19 mouse cellular contexts compared by ENCODE assay signal in the genomic region with DNA sequence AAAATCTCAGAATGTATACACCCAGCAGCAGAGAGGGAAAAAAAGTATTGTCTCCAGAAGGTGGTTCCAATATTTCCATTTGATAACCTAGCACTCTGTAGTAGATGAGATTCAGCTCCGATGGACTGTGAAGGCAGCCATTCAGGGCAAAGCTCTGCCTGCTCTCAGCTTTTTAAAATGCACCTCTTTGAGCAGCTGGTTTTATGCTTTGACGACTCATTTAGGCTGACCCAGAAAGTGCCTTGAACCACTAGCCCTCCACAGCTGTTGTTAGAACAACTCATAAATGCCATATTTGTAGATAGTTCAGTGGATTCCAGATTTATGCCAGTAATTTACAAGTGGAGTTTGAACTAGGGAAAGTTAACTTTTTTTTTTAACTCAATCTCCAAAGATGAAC. TPM values are rescaled to one million over a fixed set of nuclear protein-coding genes. Genes with fewer than 3 reads are reported as not detected.
DNase-seq lines count a peak whose midpoint lies in the region; ATAC-seq and TF ChIP-seq lines count a peak whose summit lies in the region.
"Had no signal": no experiment of that assay in that cellular context is flagged by ENCODE, and none has a peak within 500 bp of the region (broad histone marks: within the 10 kb centered on the region; RNA-seq: fewer than 3 reads in every experiment).

No protein-coding gene starts in this region.

- WGBS in embryonic facial prominence, embryonic 14.5 days, result 57% methylated on average over 2 of the region's 2 CpGs
- 68% methylated on average over 2 of the region's 2 CpGs for WGBS in embryonic facial prominence, embryonic 10.5 days
- 62% methylated on average over 2 of the region's 2 CpGs for WGBS in lung, postnatal 0 days

- ATAC-seq in embryonic facial prominence, embryonic 14.5 days (ENCODE audit: low read depth), result no peak
- ATAC-seq in lung, postnatal 0 days, result peak; percentile 43; the same call in 1 of the 2 replicates
- ATAC-seq: forebrain, embryonic 14.5 days had no signal

- no peak overlapping the region for H3K9ac ChIP-seq in embryonic facial prominence, embryonic 14.5 days (ENCODE audit: low read depth, low read length)
- no peak overlapping the region for H3K9ac ChIP-seq in lung, postnatal 0 days (replicated peaks; ENCODE audit: low read depth)
- H3K9ac ChIP-seq: heart, embryonic 12.5 days; hindbrain, embryonic 14.5 days had no signal

- no peaks in the 10 kb centered on the region for H3K36me3 ChIP-seq in embryonic facial prominence, embryonic 14.5 days (ENCODE audit: control insufficient read depth, insufficient read depth, low read length)
- H3K36me3 ChIP-seq in embryonic facial prominence, embryonic 10.5 days (replicated peaks), result no peaks in the 10 kb centered on the region
- H3K36me3 ChIP-seq in lung, postnatal 0 days (ENCODE audit: insufficient read depth, low read length), result no peaks in the 10 kb centered on the region
- H3K36me3 ChIP-seq: forebrain, embryonic 10.5 days; heart, embryonic 12.5 days; hindbrain, embryonic 10.5 days had no signal

- H3K4me2 ChIP-seq in embryonic facial prominence, embryonic 14.5 days (ENCODE audit: low read depth, low read length), result 0 out of 2 replicates have a peak overlapping the region, but pooled peaks have one; percentile 36
- no peak overlapping the region for H3K4me2 ChIP-seq in lung, postnatal 0 days (replicated peaks; ENCODE audit: low read depth, low read length)
- H3K4me2 ChIP-seq: heart, embryonic 12.5 days; hindbrain, embryonic 14.5 days had no signal

- no peak for DNase-seq in embryonic facial prominence, embryonic 14.5 days (ENCODE audit: low spot score)
- DNase-seq in embryonic facial prominence, embryonic 10.5 days (ENCODE audit: low spot score), result no peak
- DNase-seq in lung, postnatal 0 days (ENCODE audit: low spot score), result peak; percentile 43
- DNase-seq in lung, postnatal 4 days, result no peak
- DNase-seq in Muller cell, postnatal 12 days (ENCODE audit: inconsistent ontology term), result peak; percentile 67
- peak; percentile 25 for DNase-seq in lung, postnatal 25 days (ENCODE audit: low spot score)
- DNase-seq in ovary, adult 18-20 months (ENCODE audit: low spot score), result no peak
- DNase-seq in frontal cortex, postnatal 10 days (ENCODE audit: low spot score in 2 of 2), result no peak
- DNase-seq: adrenal gland, adult 8-10 months; adrenal gland, postnatal 36 days; cerebellum, adult 2 months; cerebellum, postnatal 10 days; gastrocnemius, postnatal 14 days had no signal

- 0 out of 2 replicates have a peak, but pooled peaks cover 3% of the 10 kb centered on the region for H3K4me1 ChIP-seq in embryonic facial prominence, embryonic 14.5 days (ENCODE audit: control insufficient read depth, insufficient read depth, low read length)
- H3K4me1 ChIP-seq in embryonic facial prominence, embryonic 10.5 days, result no peaks in the 10 kb centered on the region; the same call in 1 of the 2 replicates
- H3K4me1 ChIP-seq in lung, postnatal 0 days (ENCODE audit: insufficient read depth, low read depth, low read length), result no peaks in the 10 kb centered on the region

- TF ChIP-seq EP300 in lung, postnatal 0 days (IDR thresholded peaks at IDR 0.05), result peak; percentile 37; the same call in 1 of the 2 replicates

- H3K4me3 ChIP-seq in embryonic facial prominence, embryonic 14.5 days (ENCODE audit: low read depth, low read length), result no peak overlapping the region
- H3K4me3 ChIP-seq in embryonic facial prominence, embryonic 10.5 days, result no peak overlapping the region
- H3K4me3 ChIP-seq in lung, postnatal 0 days (ENCODE audit: low read depth, low read length), result no peak overlapping the region
- H3K4me3 ChIP-seq: forebrain, embryonic 10.5 days; heart, embryonic 12.5 days; hindbrain, embryonic 10.5 days had no signal

- H3K27me3 ChIP-seq in embryonic facial prominence, embryonic 14.5 days (replicated peaks; ENCODE audit: control insufficient read depth, insufficient read depth, low read length), result no peaks in the 10 kb centered on the region
- peaks cover 14% of the 10 kb centered on the region for H3K27me3 ChIP-seq in embryonic facial prominence, embryonic 10.5 days (replicated peaks; ENCODE audit: low read depth, poor library complexity, severe bottlenecking)
- H3K27me3 ChIP-seq in lung, postnatal 0 days (replicated peaks; ENCODE audit: insufficient read depth, low read length), result no peaks in the 10 kb centered on the region
- H3K27me3 ChIP-seq: CH12.LX had no signal

- H3K27ac ChIP-seq in embryonic facial prominence, embryonic 14.5 days (replicated peaks; ENCODE audit: low read depth, low read length), result no peak overlapping the region
- H3K27ac ChIP-seq in embryonic facial prominence, embryonic 10.5 days (replicated peaks), result no peak overlapping the region
- no peak overlapping the region for H3K27ac ChIP-seq in lung, postnatal 0 days (ENCODE audit: low read length)
- H3K27ac ChIP-seq: forebrain, embryonic 10.5 days; hindbrain, embryonic 10.5 days; hindbrain, embryonic 14.5 days had no signal

- no peak for TF ChIP-seq CTCF in lung, postnatal 0 days (IDR thresholded peaks at IDR 0.05)

- H3K9me3 ChIP-seq in embryonic facial prominence, embryonic 14.5 days (ENCODE audit: control insufficient read depth, low read length), result no peaks in the 10 kb centered on the region
- H3K9me3 ChIP-seq in embryonic facial prominence, embryonic 10.5 days, result no peaks in the 10 kb centered on the region
- no peaks in the 10 kb centered on the region for H3K9me3 ChIP-seq in lung, postnatal 0 days (ENCODE audit: low read length)
- H3K9me3 ChIP-seq: forebrain, embryonic 10.5 days; heart, embryonic 12.5 days; hindbrain, embryonic 10.5 days had no signal

RNA-seq across cellular contexts. Expression of a gene that starts 5.7 kb away (rescaled TPM):
- polyA plus RNA-seq in embryonic facial prominence, embryonic 14.5 days (2014; fragmentation: Nextera tagmentation; extraction: Ambion mirVana), result 28.7 and 35.6 TPM in 2 replicates
- 2.6 and 4.2 TPM in 2 replicates for polyA plus RNA-seq in embryonic facial prominence, embryonic 10.5 days (2016; fragmentation: Nextera tagmentation; extraction: Ambion mirVana)
- 5.2 and 5.6 TPM in 2 replicates for polyA plus RNA-seq in lung, postnatal 0 days (2015; fragmentation: Nextera tagmentation; extraction: Ambion mirVana)

Comparison
In these comparisons a context has a peak if more than half of its experiments do, and no peak if none do; other contexts are left out.
1. DNase-seq: peak in lung, postnatal 0 days (single experiment), Muller cell, postnatal 12 days (single experiment) and lung, postnatal 25 days (single experiment); none in embryonic facial prominence, embryonic 14.5 days (single experiment), embryonic facial prominence, embryonic 10.5 days (single experiment), lung, postnatal 4 days (0 of 2), ovary, adult 18-20 months (single experiment) and frontal cortex, postnatal 10 days (0 of 2).